Mouse (Mus musculus): Measurements from ENCODE around the gene 1700057G04Rik. TPM values are rescaled to one million over a fixed set of nuclear protein-coding genes. Genes with fewer than 3 reads are reported as not detected.

The 1700057G04Rik gene
- not detected in 2 replicates for total RNA-seq (2021)
- long read RNA-seq, experiment 1 = 0 reads
- long read RNA-seq, experiment 2, partial matches to known transcripts = 1 of 1 reads
- long read RNA-seq, experiment 2, other reads (novel, unspliced or antisense) = 0 of 1 reads

DNA sequence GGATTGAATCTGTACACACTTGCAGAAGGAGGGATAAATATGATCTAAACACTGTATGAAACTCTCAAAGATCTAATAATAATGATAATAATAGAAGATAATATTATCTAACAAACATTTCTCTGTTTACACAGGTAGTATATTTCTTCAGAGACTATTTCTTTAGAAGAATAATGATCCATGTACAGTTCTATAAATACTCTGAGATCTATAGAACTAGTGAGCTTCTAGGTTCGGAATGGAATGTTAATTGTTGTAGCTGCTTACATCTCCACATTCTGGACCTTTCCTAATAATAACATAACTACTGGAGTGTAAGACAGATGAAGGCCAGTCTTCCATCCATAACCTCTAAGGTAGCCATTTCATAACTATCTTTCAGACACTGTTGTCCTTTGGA lies at the start of gene 1700057G04Rik:
1700057G04Rik (plus strand) TSS at position 301 of the 400 bp plus-strand sequence.
- no peak for DNase-seq

DNA sequence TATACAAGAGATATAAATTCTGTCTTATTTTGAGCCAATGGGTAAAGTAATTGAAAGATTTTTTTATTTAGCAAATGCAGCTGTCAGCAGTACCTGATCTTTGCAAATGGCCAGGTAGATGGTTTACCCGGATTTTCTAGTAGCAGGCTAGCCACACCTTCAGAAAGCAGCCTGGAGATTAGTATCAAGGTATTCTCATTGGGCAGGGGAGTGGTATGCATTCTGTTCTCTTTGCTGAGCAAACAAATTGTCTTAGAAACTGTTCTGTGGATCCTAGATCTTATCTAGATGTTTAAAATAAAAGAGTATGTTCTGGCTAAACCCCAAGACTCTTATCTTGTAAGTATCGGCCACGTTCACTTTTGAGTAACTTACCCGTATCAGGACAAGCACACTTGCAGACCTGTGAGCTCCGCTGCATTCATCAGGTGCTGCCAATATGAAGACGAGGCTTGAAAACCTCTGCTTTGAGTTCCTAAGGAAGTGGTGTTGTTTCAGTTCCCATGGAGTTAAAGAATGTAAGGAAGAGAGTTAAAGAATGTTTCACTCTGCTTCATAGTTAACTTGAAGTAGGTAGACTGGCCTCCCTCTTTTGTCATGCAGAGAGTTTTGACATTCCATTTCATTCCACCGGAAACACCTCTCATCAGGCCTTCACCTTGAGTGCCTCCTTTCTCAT lies 48.6 kb upstream of the 1700057G04Rik start:
- no peak for DNase-seq

DNA sequence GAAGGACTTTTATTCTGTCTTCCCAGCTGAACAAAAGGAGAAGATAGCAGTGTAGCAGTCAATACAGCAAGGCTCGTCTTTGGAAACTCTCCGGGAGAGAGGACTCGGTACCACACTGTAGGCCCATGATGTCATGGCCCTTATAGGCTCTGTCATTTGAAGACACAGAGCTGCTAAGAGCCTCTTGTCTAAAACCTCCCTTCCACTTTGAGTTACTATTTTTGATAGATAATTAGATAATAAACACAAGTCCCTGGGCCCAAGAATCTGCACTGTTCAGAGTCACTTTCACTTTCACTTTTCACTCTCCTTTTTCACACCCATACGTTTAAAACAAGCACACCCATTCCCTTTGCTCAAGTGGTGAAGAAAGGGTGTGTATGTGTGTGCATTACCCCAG lies 43.5 kb upstream of the 1700057G04Rik start:
- no peak for DNase-seq

DNA sequence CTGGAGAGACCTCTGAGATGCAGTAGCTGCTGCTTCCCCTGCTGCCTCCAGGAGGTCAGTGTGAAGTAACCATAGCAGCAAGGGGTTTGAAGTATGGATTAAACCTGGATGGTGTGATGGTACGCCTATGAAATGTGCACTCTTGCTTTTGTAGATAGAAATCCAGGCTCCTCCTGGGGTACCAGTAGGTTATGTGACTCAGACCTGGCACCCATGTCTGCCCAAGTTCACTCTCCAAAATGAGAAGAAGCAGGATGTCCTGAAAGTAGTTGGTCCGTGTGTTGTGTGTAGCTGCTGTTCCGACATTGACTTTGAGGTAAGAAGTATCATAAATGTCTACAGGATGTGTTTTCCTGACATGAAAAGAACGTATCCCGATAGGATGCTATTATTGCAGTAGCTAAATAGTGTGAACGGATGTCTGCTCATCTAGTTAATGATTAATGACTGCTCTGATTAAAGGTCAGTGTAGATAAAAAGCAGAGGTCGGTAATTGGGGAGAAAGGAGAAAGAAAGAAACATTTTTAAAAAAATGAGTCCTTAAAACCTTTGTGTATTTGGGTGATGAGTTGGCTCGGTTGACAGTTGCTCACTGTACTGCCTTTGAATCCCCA lies 42.5 kb upstream of the 1700057G04Rik start:
- no peak for DNase-seq

DNA sequence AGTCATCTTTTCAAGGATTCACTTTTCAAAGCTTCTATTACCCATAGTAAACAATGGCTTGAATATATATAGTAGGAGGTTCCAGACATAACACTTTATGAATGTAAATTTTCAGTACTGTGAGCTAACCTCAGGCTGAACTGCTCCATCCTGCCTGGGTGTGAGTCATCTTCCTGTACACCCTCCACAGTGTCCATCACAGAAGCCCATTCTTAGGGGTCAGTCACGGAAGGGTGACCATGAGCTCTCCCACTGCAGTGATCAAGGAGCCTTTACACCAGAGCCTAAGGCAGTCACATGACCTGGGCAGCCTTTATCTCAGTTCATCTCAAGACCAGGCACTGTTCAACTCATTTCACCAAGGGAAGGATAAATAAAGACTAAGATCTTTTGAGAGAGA lies 41.4 kb upstream of the 1700057G04Rik start:
- no peak for DNase-seq

DNA sequence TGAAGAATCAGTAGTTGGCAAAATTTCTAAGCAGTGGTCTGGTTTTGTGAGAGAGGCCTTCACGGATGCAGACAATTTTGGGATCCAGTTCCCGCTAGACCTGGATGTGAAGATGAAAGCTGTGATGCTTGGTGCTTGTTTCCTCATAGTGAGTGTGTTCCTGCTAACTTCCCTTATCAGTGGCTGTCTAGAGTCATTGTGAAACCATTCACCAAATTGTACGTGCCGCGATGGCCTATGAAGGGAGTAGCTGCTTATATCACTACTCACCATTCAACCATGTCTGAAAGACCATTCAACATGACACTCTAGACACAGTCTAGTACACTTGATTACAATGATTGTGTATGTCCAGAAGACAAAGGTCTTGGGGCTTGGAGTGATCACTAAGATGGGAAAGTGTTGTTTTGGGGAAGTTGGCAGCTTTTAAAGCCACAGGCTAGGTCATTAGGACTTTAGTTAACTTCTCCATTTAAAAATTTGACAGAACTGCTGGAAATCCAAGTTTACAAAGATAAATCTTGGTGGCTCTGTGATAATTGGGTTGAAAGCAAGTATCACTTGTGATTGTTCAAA lies 39.3 kb upstream of the 1700057G04Rik start:
- DNase-seq = no peak

DNA sequence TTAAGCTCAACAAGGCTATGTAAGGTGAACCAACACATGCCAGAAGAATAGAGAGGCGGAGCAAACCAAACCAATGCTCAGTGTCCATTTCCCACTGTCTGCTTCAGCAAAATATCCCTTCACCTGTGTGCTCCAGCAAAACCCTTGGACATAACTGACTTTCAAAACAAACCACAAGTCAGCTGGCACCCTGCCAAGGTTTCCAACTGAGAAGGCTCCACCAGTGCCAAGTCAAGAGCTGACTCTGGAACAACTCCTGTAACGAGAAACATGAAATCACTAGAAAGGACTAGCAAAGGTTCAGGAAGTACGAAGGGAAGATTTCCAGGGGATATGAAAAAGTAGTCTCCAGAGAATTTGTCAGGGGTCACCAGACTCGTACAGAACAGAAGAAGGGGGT lies 38.2 kb upstream of the 1700057G04Rik start:
- peak; percentile 87 for DNase-seq

DNA sequence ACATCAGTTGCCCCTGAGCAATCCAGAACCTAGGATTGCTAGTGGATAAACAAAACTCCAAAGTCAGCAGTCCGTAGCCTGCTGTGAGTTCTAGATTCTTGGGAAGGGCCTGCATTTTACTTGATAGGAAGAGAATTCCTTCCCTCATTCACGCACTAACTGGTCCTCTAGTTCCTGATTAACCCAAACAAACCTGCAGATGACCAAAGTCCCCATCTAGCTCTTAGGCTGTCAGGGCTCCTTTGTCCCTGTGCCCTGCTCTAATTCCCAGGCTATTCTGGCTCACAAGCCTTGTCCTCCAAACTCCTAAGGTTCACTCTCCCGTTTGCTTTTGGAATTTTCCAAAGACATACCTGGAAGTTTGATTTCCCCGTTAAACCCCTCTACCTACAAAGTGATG lies 36.5 kb upstream of the 1700057G04Rik start:
- no peak for DNase-seq

DNA sequence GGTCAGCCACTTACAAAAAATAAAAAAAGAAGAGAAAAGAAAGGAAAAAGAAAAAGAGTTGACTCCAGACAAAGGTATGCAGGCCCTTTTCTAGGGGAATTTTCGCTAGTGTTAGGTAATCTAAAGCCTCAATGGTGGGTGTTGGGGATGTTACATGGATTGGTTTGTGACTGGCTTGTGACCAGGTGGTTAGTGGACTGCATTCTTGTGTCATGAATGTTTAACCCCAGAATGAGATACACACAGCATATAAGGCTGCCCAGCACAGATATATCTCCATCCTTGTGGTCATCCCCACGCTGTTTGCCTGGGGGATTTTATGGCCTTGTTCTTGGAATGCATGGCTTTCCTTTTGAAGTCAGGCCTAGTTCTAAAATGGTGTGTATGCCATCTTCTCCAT lies 35.9 kb upstream of the 1700057G04Rik start:
- no peak for DNase-seq

DNA sequence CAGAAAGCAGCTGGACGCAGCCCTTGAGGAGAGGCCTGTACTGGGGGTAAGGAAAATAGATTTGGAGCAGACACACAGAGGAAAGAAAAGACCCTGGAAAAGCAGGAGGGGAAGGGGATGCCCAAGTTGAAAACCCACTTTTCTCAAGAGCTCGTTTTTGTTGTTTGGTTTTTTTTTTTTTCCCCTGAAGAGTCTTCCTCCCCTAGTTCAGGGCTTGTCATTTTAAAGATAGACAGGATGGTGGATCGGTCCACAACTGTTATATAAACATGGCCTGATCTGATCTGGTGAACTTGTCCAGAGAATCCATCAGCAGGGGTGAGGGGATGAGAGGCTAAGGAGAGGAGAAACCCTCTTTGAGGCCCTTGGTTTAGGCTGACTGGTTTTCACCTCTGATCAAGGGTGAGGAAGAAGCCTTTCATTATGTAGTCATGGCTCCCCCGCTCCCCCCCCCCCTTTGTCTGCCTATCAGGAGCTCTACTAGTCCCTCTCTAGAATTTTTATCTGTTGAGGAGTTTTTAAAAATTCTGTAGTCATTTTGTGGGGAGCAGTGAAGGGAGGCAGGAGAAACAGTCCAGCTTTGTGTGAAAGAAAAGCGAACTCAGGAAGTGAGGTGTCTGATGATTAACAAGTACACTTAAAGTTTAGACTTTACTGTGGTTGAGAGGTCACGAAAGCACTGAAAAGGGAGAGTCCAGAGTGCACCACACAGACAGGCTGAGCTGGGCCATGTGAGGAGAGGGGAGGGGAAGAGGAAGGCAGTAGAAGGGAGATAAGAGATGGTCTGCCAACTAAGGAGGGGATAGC lies 35.0 kb upstream of the 1700057G04Rik start:
- no peak for DNase-seq

DNA sequence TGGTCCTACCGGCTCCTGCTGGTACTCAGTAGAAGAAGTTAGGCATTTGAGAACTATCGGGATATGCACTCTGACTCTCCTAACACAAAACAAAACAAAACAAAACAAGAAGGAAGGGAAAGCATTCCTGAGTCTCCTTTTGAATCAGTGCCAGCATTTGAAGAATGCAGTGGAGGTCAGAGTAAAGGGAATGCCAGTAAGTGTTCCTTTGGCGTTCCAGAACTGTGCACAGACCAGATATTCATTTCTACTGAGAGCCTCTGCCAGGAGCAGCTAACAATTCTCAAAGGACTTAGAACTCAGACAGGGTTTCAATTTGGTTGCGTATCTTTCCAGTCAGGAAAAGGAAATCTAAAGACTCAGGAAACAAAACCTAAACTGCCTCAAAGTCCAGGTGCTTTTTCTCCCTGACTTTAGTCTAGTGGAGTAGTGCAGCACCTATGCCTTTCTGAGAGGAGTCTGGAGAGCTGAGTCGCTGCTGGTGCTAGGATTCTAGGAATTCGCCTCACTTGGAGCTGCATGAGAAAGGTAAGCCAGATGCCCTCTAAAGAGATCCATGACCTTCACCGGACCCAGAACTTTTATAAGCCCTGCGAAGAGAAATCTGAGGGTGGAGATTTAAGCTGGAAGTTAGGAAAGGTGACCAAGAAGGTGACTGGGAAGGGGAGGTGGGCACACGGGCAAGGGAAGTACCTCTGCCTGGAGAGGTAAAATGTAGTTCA lies 33.5 kb upstream of the 1700057G04Rik start, which contains the start of gene Plscr2:
Plscr2 (plus strand) TSS at position 117 of the 722 bp plus-strand sequence.
- peak; percentile 42 for DNase-seq

DNA sequence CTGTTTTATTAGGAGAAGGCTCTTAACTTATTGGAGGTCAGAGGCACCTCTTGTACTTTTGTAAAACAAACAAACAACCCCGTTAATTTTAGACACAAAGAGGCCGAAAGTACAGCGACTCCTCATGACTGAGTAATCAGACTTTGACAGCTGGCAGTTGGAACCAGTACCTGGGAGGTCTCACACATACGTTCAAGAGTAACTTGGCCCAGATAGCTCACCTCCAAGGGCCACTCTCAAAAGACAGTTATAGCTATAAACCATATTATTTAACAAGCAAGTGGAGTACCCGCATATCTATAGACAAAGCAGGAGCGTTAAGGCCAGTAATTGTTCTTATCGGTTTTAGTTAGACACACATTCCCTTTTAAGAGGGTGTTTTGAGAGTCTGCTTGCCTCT lies 32.8 kb upstream of the 1700057G04Rik start:
- DNase-seq = no peak

DNA sequence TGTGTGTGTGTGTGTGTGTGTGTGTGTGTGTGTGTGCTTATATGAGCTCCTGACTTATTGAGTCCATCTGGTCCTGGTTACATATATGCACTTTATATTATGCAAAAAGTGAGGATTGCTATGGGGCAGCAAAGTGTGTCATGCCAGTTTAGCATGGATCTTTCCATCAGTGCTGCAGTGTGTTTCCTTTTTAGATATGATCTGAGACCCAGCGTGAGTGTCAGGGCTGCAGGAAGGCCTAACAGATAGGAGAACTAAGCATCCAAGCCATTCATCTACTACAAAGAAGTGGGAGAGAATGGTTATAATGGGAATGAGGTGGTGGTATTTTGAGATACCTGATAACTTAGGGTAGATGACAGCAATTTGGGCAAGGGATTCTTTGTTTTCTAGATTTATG lies 29.1 kb upstream of the 1700057G04Rik start:
- DNase-seq = no peak

DNA sequence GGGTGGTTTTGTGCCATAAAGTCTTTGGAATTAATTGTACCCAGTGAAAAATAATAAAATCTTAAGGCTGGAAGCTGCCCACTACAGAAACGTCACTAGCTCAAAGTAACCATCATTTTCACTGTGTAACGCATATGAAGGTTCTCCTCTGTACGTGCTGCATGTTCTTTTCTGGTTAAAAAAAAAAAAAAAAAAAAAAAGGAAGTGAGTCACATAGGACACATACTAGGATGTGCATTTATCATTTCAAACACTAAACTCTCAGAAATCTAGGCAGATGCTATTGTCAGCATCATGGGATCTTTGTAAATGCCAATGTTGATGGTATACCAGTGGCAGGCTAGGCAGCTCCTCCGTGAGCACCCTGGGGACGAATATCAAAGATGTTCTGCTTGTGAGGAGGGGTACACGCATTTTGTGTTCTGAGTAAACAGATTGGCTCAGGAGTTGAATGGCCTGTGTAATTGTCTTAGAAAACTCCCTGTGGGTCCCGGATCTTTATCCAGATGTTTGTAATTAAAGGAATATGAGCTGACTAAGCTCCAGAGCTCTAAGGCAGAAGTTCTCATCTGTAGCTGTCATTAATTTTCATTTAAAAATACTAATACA lies 26.5 kb upstream of the 1700057G04Rik start:
- DNase-seq = no peak

DNA sequence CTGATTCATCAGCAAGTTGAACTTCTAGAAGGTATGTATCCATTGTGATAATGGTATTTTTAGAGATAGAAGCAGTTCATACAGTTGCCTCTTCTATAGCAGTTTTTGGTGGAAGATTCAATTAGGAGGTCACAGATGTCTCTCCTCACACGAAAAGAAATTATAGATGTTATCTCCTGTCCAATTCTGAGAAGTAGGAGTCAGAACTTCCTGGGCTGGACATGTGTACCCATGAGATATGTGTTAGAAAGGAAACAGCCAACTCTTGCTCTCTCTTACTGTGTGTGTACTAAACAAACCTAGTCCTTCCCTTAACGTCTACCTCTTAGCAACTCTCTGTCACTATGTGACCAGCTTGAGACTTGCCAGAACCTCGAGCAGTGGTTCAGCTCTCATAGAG lies 19.5 kb upstream of the 1700057G04Rik start:
- no peak for DNase-seq

DNA sequence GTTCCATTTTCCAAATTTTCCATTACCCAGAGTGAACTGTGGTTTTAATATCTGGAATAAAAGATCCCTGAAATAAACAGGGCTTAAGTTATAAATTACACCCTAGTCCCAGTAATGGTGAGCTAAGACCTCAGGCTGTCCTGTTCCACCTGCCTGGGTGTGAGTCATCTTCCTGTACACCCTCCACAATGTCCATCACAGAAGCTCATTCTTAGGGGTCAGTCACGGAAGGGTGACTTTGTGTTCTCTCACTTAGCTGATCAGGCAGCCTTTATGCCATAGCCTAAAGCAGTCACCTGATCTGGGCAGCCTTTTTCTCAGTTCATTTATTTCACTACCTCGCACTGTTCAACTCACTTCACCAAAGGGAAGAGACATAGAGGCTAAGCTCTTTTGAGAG lies 17.0 kb upstream of the 1700057G04Rik start:
- DNase-seq = no peak

DNA sequence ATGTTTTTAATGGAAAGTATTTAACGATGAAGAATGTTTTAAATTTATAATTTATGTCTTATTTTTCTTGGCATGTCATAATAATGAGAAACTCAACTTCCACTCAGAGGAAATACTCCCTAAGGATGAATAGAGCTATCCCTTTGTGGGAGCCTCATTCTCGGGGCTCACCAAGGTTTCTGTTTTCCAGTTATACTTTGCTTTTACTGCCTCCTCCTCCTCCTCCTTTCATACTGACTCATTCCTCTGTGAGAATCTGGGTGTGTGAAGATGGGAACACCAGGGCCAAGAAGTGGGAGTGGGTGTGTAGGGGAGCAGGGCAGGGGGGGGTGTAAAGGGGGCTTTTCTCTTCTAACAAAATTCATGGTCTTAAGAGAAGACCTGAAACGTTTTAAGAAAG lies 16.3 kb upstream of the 1700057G04Rik start:
- DNase-seq = no peak

DNA sequence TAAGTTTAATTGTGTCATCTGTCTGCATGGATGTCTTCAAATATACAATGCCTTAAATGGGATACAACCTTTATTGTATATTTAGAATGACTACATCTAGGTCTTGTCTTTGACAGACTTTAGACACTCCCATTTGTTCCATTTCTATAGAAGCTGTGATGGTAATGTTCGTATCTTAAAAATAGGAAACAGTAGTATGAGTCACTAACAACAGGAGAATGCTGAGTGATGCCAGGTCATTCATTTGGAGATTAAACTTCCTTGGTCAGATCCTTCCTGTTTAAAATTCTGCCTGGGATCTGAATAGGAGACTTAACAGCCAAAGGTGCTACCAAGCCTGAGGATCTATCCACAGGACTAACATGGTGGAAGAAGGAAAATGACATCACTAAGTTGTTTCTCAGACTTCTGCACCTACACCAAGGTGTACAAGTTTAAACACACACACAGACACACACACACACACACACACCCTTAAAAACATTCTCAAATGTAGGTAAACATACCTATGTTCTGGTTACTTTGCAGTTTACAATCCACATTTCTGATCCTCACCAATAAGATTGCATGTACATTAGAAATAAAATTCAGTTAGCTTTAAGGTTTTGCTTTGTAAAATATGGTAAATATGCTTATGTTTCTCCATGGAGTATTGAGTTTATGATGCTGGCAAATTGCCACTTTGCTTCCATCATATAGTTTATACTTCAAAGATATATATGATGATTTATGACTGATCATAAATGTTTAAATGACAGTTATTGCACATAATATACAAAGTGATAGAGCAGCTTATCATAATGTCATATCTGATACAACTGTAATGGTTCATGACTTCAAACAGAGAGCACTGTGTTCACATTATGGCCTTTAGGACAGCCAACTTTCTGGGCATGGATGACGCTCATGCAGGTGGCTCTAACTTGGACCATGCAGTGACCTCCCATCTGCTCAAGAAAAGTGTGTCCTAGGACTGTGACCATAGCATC lies 15.3 kb upstream of the 1700057G04Rik start:
- DNase-seq = no peak

DNA sequence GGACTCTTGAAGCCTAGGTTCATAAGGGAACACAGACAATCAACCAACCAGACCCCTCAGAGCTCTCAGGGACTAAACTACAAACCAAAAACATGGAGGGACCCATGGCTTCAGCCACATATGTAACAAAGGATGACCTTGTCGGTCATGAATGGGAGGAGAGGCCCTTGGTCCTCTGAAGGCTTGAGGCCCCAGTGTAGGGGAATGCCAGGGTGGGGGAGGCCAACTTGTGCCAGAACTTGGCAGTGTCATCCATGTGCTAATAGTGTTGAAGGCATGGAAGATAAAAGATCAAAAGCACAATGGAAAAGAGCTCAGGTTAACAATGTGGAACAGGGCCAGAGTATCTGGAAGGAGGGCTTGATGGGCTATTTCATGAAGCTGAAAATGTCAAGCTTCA lies 10.9 kb upstream of the 1700057G04Rik start:
- DNase-seq = no peak

DNA sequence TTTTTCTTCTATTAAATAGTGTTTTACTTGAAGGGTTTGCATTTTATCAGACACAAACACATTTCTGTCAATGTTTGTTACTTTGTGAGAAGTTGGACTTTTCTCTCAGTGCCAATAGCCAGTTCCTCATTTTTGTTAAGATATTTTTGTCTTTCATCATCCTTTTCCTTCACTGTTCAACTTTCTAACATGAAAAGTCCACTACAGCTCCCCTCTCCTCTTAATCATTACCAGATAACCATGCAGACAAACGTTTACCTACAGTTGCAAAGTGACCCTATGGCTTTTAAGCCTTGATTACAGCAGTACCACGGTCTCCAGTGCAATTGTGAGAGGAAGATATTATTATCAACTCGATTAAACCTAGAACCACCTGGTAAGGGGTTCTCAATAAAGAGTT lies 8.0 kb upstream of the 1700057G04Rik start:
- DNase-seq = no peak
